Mouse (Mus musculus) cerebellum, adult 2 months (tissue): ENCODE results near the gene Islr. TPM values are rescaled to one million over a fixed set of nuclear protein-coding genes. Genes with fewer than 3 reads are reported as not detected.
"Not testable (repeated sequence)": the region's sequence is repeated elsewhere in the genome, so short reads cannot be mapped to it uniquely, and the experiment has no call there.

Source experiments
- DNase-seq, 2 experiments: peaks; one replicate each; pipeline ENCODE4 v3.0.0; 2021
- H3K27ac ChIP-seq: fragments of 200-500 bp; 2 replicates; pipeline ENCODE4 v1.5.1; 2012; ENCODE audit warnings: low read length, control low read depth, inconsistent platforms; ENCODE audit not compliant: insufficient read depth
- H3K27me3 ChIP-seq: fragments of 200-500 bp; 2 replicates; pipeline ENCODE4 v1.6.1; 2012; ENCODE audit warnings: inconsistent platforms, mild to moderate bottlenecking, low read length, moderate library complexity; ENCODE audit not compliant: control insufficient read depth, insufficient read depth
- H3K4me1 ChIP-seq: fragments of 200-500 bp; 2 replicates; pipeline ENCODE4 v1.6.1; 2011; ENCODE audit warnings: low read length; ENCODE audit not compliant: control insufficient read depth, insufficient read depth
- H3K4me3 ChIP-seq: fragments of 200-500 bp; replicated peaks from 2 replicates; pipeline ENCODE3; 2011; ENCODE audit warnings: mild to moderate bottlenecking, low read depth, low read length, control low read depth; ENCODE audit not compliant: insufficient read depth
- CTCF ChIP-seq: fragments of 200-500 bp; IDR thresholded peaks from 2 replicates; pipeline ENCODE4 v1.5.1; 2011; ENCODE audit warnings: low read depth, mild to moderate bottlenecking, control low read depth, low read length, moderate library complexity, borderline replicate concordance; ENCODE audit not compliant: insufficient read depth
- POLR2A ChIP-seq: fragments of 200-500 bp; IDR thresholded peaks from 2 replicates; pipeline ENCODE4 v1.6.1; 2011; ENCODE audit warnings: low read length, control low read depth, borderline replicate concordance; ENCODE audit not compliant: insufficient read depth
- WGBS: fragments of 180-500 bp; shearing (Covaris S2); methylation state at CpG from one replicate; pipeline ENCODE4 v1.1.7; 2018; 5-methylcytosine and 5-hydroxymethylcytosine counted together
- polyA plus RNA-seq: library from polyadenylated mRNA; depleted of rRNA; stranded (reverse); fragments of >200 nt; gene quantifications from 2 replicates; pipeline ENCODE4 v1.2.3, GENCODE M21; 2012; rRNA removed

Islr gene
- 6.4 and 12.2 TPM in 2 replicates for polyA plus RNA-seq

DNA sequence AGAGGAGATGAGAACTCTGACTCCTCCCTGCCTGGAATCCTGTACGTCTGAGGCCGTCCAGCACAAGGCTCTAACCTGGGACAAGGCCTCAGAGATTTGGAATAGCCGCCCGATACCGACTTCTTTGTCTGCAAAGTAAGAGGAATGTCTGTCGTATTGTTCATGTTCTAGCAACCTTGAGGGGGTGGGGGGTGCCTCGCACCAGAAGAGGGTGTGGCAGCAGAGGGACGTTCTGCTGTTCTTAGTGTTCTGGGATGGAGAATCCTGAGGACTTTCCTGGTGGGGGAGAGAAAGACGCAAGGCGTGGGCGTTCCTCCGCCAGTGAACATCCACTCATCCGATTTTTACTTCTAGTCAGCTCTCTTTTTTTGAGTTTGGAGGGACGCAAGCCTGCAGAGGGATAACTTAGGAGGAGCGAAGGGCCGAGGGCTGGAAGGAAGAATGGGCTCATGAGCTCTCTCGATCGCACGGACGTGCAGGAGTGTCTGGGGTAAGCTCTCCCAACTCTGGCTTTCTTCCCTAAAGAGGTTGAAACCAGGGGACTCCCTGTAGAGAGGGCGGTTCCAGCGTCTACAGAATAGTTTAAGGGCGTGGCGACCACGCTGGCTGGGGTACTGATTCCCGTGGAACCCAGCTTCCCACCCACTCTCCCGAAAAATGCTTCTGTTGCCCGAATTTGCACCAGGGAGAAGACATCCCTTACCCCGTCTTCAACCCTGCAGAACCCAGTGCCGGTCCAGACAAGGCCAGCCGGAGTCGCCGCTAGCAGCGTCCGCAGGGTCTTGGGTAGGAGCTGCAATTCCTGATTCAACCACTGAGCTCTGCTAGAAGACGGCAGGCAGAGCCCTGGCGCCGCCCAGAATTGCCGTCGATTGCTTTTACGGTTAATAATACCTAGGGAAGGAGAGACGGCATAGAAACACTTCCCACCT lies at the start of gene Islr, which contains the start of gene Islr2:
TSS of gene Islr (minus strand) at position 791 of the 932 bp plus-strand sequence.
TSS of gene Islr2 (minus strand) at position 804 of the 932 bp plus-strand sequence.
- Histone ChIP-seq H3K4me1 (peaks cover 5% of the 10 kb centered on the region), H3K27me3 (no peaks in the 10 kb centered on the region), H3K27ac (no peak within 1 kb of the TSS), H3K4me3 (no peak within 1 kb of the TSS)
- DNase-seq: peak; percentile 27 to 42
- 0 out of 2 replicates have a peak, but pooled peaks have one; percentile 19 for TF ChIP-seq CTCF
- TF ChIP-seq POLR2A: no peak
- 45% methylated on average over 42 of the region's 42 CpGs for WGBS

DNA sequence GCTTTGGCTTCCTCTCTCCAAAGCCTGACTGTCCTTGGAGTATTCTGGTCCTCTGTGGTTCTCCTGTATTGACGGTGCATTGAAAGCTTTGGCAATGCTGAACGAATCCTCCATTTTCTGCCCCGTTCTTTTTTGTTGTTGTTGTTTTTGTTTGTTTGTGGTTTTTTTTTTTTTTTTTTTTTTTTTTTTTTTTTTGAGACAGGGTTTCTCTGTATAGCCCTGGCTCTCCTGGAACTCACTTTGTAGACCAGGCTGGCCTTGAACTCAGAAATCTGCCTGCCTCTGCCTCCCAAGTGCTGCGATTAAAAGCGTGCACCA lies 49.7 kb upstream of the Islr start:
- Histone ChIP-seq H3K4me3 (peak overlapping the region; percentile 68), H3K4me1 (peaks cover 10% of the 10 kb centered on the region)
- not testable (repeated sequence) for DNase-seq, H3K27ac ChIP-seq, H3K27me3 ChIP-seq
- 61% methylated on average over 5 of the region's 5 CpGs for WGBS

DNA sequence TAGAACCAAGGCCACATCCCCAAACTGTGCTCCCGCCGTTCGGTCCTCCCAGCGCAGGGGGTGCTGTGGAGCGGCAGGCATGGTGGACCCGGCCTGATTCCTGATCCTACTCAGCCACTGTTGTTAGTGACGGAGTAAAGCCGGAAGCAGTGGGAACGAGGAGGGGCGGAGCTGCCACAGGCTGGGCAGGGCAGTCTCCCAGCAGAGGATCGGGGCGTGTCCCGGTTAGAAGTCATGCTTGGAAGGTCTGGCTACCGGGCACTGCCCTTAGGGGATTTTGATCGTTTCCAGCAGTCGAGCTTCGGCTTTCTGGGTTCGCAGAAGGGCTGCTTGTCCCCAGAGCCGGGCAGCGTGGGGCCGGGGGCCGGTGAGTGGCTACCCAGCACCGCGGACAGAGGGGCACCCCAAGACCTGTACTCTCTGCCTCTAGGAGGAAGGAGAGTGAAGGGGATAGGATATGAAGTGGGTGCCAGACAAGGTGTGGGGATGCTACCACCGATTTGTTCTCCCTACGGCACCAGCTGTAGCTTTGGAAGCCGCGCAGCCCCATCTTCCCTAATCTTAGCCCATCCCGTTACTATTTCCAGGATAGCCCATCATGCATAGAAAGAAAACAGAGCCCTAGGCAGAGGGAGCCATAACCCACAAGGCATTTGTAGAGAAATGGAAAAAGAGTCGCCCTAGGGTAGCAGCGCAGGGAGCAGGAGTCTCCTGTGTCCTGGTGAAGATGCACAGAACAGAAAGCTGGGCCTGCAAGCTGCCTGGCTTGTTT lies 49.1 kb upstream of the Islr start, which contains the start of gene Stoml1:
TSS of gene Stoml1 (plus strand) at position 132 of the 772 bp plus-strand sequence.
- Histone ChIP-seq H3K27me3 (no peaks in the 10 kb centered on the region), H3K4me3 (peak within 1 kb of the TSS; percentile 68), H3K27ac (no peak within 1 kb of the TSS), H3K4me1 (peaks cover 12% of the 10 kb centered on the region)
- TF ChIP-seq CTCF (peak; percentile 95), POLR2A (peak; percentile 86)
- WGBS: 1% methylated on average over 31 of the region's 31 CpGs
- DNase-seq: peak; percentile 92 to 93

DNA sequence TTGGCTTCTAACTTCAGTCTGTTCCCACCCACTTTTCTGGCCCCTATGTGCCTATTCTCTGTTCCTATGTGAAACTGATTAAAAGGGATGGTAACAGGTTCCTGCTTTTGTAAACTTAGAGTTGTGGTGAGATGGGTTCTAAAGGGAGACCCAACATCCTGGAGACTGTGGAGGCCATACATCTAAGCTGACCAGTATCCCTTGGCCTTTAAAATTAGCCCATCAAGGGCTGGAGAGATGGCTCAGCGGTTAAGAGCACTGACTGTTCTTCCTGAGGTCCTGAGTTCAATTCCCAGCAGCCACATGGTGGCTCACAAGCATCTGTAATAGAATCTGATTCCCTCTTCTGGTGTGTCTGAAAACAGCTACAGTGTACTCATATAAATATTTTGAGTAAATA lies 46.6 kb upstream of the Islr start:
- not testable (repeated sequence) for H3K27me3 ChIP-seq, H3K27ac ChIP-seq, H3K4me3 ChIP-seq, DNase-seq
- peaks cover 13% of the 10 kb centered on the region for H3K4me1 ChIP-seq
- WGBS: 86% methylated on average over 1 of the region's 1 CpGs

DNA sequence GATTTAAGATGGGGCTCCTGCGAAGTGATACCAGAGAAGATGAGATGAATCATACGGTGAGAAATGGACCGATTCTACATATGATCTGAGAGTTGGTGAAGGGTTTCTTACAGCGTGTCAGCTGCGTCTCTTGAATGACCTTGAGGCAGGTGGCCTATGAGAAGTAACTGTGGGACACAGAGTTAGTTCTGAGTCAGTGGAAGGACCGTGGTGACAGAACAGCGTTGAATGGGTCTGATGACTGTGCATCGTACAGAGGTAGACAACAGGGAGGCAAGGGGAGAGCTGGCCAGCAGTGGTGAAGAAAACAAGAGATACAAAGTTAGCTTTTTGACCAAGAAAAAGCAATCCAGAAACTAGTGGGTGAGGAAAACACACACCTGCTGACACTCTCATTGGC lies 46.2 kb upstream of the Islr start:
- no peaks in the 10 kb centered on the region for H3K27me3 ChIP-seq
- peaks cover 13% of the 10 kb centered on the region for H3K4me1 ChIP-seq
- TF ChIP-seq POLR2A (no peak), CTCF (no peak)
- no peak for DNase-seq
- no peak overlapping the region for H3K4me3 ChIP-seq
- H3K27ac ChIP-seq: no peak overlapping the region
- 77% methylated on average over 8 of the region's 8 CpGs for WGBS

DNA sequence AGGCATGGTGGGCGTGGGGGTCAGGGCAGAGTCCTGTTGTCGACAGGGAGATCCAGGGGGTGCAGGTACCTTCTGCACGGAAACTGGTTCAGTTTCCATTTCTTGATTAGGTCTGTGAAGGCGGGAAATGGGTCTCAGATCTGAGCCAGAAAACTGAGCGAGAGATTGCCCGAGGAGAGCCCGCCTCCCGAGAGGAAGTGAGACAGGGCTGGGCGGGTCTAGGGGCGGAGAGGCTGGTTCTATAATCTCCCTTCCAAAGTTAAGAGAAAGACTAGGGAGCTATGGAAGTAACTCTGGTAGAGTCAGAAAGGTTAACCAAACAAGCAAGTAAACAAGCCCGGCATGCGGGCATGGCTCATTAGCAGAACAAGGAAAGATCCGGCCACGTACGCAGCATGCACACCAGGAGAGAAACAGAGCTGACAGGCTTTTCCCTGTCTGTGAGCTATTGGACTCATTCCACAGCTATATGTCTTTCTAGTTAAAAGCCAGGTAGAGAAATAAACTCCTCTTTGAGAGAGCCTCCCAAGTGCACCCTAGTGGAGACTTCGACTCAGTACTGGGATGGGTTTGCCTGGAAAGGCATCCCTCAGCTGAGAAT lies 45.6 kb upstream of the Islr start, which contains the start of gene Pml:
TSS of gene Pml (minus strand) at position 195 of the 601 bp plus-strand sequence.
- 0 out of 2 replicates have a peak, but pooled peaks have one; percentile 29 for TF ChIP-seq CTCF
- TF ChIP-seq POLR2A: peak; percentile 37; the same call in 1 of the 2 replicates
- peaks cover 9% of the 10 kb centered on the region for H3K4me1 ChIP-seq
- H3K4me3 ChIP-seq: peak within 1 kb of the TSS; percentile 99
- DNase-seq: peak; percentile 69 to 72
- H3K27me3 ChIP-seq: no peaks in the 10 kb centered on the region
- H3K27ac ChIP-seq: peak within 1 kb of the TSS; percentile 60; the same call in 1 of the 2 replicates
- under 1% methylated on average over 16 of the region's 16 CpGs for WGBS

DNA sequence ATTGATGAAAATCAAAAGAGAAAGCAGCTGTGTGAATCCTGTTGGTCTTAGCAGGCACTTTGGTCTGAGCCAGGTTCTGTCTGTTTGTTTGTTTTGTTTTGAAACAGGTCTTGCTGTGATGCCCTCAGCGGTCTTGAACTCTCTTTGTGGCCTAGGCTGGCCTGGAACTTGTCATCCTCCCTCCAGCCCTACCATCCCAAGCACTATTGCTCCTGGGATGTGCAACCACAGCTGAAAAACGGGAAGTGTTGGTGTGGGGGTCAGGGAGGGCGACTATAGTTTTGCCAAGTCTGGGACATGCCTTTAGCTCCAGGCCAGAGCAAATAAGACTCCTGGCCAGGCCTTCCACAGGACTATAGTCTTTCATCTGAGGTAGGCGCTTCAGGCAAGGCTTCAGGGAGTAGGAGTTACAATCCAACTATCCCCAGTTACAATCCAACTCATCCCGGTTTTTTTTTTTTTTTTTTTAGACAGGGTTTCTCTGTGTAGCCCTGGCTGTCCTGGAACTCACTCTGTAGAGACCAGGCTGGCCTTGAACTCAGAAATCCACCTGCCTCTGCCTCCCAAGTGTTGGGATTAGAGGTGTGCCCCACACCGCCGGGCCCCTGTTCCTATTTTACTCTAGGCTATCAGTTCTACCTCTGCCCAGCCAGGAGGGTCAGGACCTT lies 44.8 kb upstream of the Islr start:
- Histone ChIP-seq H3K27ac (0 out of 2 replicates have a peak overlapping the region, but pooled peaks have one; percentile 60), H3K4me3 (peak overlapping the region; percentile 99), H3K4me1 (peaks cover 6% of the 10 kb centered on the region), H3K27me3 (no peaks in the 10 kb centered on the region)
- WGBS: 38% methylated on average over 7 of the region's 7 CpGs
- no peak for DNase-seq
- TF ChIP-seq POLR2A (no peak), CTCF (no peak)
